In genomic region chr3:100333478-100333877, GRCm38 (mm10) we compare ENCODE assay signal across 20 mouse cellular contexts.
"Had no signal": no experiment of that assay in that cellular context is flagged by ENCODE, and none has a peak within 500 bp of the region (broad histone marks: within the 10 kb centered on the region; RNA-seq: fewer than 3 reads in every experiment).

No protein-coding gene starts in this region.

- H3K4me1 ChIP-seq: limb, embryonic 12.5 days; limb, embryonic 15.5 days; lung, embryonic 15.5 days; midbrain, embryonic 10.5 days; midbrain, embryonic 13.5 days had no signal

- H3K9ac ChIP-seq: limb, embryonic 12.5 days; limb, embryonic 15.5 days; liver, embryonic 14.5 days; liver, postnatal 0 days; lung, embryonic 15.5 days; midbrain, embryonic 13.5 days had no signal

- H3K36me3 ChIP-seq: limb, embryonic 12.5 days; limb, embryonic 15.5 days; lung, embryonic 15.5 days; midbrain, embryonic 10.5 days; midbrain, embryonic 13.5 days had no signal

- H3K9me3 ChIP-seq: limb, embryonic 15.5 days; lung, embryonic 15.5 days; midbrain, embryonic 10.5 days; midbrain, embryonic 13.5 days had no signal

- H3K4me3 ChIP-seq: layer of hippocampus, adult 2 months; limb, embryonic 12.5 days; limb, embryonic 15.5 days; lung, embryonic 15.5 days; midbrain, embryonic 10.5 days; midbrain, embryonic 13.5 days had no signal

- H3K27ac ChIP-seq: kidney, postnatal 0 days; layer of hippocampus, adult 2 months; limb, embryonic 12.5 days; limb, embryonic 15.5 days; liver, embryonic 14.5 days; lung, embryonic 15.5 days; midbrain, embryonic 10.5 days; midbrain, embryonic 13.5 days had no signal

- DNase-seq: kidney, adult 2 months; kidney, postnatal 25 days; layer of hippocampus, adult 9-11 months; left cerebral cortex, postnatal 4 days; liver, postnatal 0 days; lung, postnatal 14 days; lung, postnatal 4 days; thymus, adult 2 months; thymus, postnatal 14 days; thymus, postnatal 4 days had no signal

- H3K4me2 ChIP-seq: limb, embryonic 12.5 days; limb, embryonic 15.5 days; liver, embryonic 11.5 days; lung, embryonic 15.5 days; midbrain, embryonic 13.5 days had no signal

- ATAC-seq: liver, postnatal 0 days; midbrain, embryonic 13.5 days; midbrain, embryonic 16.5 days had no signal

- H3K27me3 ChIP-seq: limb, embryonic 12.5 days; limb, embryonic 15.5 days; lung, embryonic 15.5 days; midbrain, embryonic 13.5 days had no signal
